Mouse (Mus musculus): ENCODE data around the gene Dab2.

The Dab2 gene

GRCm38 (mm10) chr15:6468845-6469244, 169.3 kb downstream of the Dab2 start:
- no peak for DNase-seq (ENCODE audit: low read depth, low spot score)

GRCm38 (mm10) chr15:6469384-6469783, 169.8 kb downstream of the Dab2 start:
- DNase-seq (ENCODE audit: low read depth, low spot score), result no peak

GRCm38 (mm10) chr15:6483561-6483960, 184.0 kb downstream of the Dab2 start:
- DNase-seq (ENCODE audit: low read depth, low spot score), result no peak

Data from skeletal muscle tissue, adult 2 months (tissue).